Mouse (Mus musculus) embryo, embryonic 10 days (tissue): ENCODE results near the gene Mkln1.

Experiments used
- DNase-seq: peaks from one replicate; pipeline ENCODE4 v3.0.0-alpha.2; 2015; ENCODE audit warnings: low spot score

The Mkln1 gene

DNA sequence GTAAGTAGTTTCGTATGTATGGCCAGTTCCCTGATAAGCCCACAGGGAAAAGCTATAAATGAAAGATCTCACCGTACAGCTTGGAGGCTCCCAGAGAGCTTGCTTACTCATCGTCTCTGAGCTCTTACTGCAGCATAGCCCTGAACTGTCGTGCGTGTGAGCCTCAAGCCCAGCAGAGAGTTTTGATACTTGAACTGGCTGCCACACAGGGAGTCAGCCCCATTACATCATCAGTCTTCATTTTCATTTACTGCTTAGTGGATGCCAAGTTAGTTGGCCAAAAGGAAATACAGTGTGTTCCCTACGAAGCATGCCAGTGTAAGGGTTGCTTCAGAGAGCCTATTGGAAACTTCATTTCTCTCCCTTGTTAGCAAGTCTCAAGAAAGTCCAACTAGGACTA, 115.2 kb downstream of the Mkln1 start:
- DNase-seq: no peak

DNA sequence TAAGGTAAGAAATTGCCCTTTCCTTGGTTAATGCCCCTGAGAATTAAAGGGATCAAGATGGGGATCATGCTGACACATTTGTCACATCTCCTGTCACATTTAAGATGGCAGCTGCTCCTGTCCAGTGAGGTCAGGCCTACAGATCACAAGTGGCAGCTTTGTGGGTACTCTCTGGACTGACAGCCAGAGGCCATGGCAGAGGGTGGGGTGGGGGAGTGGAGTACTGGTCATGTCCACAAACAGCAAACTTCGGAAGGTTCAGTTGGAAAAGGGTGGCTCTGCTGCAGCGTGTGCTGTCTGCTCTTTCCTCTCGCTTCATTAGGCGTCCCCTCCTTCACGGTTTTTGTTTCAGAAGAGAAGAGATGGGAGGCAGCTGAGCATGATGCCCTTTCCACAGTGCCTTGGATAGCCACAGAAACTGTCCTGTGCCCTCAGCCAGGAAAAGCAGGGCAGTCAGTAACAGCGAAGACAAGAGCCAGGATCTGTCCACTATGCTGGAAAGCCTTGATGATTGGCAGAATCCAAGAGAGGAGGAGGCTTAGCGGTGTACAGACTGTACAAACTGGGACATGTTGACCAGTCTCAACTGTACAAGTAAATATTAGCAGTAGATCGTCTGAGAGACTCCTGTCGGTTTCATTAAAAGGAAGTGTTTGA, 119.3 kb downstream of the Mkln1 start:
- DNase-seq: no peak

DNA sequence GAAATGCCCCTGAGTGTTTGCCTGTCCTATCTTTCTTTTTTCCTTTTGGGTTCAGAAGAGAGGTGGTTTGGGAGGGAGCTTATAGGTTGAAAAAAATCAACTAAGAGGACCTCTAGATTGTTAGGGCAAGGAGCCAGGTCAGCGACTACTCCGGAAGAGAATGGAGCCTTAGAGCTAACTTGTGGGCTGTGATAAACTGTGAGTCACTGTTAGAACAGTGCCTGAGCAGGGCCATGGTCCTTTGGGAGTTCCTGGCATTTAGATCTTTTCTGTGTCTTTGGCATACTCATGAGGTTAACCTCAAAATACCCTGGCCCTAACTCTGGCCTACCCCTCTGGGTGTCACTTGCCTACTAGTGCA, 119.8 kb downstream of the Mkln1 start:
- DNase-seq: no peak

DNA sequence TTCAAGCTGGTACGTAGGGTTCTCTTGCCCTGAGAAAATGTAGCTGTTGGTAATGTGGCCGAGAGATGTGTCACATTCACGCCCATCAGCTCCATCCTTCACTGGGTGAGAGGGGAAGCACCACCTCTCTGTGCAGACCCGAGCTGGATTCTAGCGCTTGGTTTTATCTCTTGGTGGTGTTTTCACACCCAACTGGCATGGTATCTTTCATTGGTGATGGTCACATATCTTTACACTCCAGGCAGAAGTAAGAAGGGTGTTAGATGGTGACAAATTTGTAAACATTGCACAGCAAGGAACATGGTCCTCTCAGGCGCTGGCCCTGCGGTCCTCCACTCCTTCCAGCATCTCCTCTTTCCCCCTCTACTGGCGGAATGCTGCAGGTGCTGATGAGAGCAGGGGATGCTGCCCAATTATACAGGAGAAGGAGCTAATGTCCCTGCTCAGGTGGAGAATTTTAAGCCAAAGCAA, 120.5 kb downstream of the Mkln1 start:
- peak; percentile 56 for DNase-seq

DNA sequence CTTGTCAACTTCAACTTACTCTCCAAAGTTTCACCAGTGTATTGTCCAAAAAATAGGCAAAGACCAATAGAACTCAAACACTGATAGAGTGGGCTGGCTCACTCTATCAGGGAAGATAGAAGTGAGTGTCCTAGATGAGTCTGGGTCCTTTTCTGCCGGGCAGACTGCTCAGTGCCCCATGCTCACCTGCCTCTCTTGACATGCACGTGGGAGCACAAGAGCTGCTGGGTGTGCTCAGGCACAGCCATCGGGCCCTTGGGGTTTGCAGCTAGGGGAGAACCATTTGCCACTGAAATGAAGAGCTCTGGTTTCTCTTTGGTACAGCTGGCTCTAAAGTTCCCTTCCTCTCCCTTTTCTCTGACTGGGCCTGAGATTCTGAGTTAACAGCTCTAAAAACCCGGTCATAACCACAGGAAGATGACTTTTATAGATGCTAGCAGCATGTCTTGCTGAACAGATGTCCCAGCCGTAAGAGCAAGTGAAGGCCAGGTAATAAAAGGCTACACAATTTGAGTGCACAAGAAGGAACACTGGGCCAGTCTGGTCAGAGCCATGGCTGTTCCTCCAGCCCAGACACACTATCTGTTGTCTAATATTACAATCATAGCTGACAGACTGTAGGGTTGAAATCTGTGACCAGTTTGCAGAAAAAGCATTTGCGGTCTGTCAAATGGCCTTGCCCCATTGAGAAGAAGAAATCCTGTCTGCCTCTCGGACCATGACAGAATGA, 122.1 kb downstream of the Mkln1 start:
- DNase-seq: no peak

DNA sequence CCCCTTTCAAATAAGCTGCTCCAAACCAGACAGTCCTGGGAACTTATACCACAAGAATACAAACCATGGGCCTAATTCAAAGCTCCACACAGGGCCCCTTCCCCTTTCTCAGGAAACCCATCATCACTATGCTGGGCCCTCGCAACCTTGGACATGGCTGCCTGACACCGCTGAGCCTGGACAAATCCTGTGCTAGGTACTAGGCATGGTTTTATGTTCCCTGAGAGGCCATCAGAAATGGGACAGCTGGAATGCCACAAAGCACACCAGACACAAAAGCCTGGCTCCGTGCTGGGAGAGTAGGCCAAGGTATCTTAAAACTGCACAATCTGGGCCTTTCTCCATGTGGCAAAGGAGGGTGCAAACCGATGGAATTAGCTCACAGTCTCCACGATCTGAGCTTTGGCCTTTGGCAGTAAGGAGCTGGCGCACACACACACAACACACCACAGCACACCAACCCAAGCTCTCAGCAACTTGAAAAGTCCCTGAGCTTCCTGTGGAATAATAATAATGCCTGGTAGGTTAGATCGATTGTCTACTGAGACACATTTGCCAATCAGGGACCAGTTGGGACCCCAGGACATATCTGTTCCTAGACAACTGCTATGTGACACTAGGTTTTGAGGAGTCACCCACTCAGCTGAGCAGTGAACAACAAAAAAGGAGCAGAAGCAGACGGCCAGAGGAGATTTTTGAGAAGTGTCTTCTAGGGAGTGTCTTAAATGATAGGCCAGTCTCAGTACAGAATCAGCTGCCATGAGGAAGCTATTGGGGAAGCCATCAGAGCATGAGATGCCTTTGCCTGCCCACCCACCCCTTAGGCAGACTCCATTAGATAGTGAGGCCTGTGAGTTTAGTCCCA, 123.2 kb downstream of the Mkln1 start:
- no peak for DNase-seq

DNA sequence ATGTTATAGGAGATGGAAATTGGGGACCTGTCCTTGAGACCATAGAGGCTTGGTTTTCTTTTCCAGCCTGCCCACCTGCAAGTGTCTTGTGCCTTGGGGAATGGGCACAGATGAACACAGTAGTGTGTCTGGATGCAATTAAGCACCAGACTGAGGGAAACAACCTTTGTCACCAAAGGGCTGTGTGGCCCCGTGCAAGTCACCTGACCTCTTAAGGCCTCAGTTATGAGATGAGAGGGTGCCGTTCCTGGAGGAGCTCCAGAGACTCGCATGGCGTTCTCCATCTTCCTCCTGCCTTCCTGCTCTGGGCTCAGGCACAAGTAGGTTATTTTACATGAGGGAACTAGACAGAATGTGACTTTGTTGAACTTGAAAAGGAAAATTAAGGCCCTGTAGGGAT, 123.9 kb downstream of the Mkln1 start:
- DNase-seq: no peak

DNA sequence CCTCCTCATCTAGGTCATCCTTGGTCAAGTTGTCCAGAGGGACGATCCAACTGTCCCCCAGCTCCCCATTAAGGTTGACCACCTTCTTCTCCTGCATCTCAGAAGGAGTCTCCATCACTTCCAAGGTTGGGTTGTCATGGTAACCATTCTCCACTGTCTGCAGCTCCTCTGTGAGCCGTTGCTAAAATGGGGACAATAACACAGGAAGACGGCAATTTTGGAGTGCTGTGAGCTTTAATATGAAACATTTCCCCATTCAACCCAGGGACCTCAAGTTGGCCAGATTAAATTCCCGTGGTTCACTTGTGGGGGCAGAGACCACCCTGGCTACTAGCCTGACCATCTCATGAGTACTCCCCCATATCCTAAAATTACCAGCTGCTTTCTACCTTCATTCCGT, 124.5 kb downstream of the Mkln1 start:
- DNase-seq: no peak

DNA sequence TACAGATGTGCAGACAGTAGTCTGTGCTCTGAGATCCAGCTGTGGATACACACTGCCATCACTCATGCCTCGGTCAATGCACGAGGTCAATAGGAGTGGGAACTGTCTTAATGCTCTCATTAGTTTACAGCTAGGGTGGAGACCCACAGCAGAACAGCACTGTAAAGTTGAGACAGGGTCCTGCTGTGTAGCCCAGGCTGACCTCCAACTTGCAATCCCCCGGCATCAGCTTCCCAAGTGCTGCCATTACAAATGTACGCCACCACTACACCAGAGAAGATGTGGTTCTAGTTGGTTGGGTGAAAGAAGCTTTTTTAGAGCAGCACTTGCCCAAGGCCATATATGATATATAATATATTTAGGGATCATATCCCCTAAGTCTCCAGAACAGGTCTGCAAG, 125.1 kb downstream of the Mkln1 start:
- no peak for DNase-seq

DNA sequence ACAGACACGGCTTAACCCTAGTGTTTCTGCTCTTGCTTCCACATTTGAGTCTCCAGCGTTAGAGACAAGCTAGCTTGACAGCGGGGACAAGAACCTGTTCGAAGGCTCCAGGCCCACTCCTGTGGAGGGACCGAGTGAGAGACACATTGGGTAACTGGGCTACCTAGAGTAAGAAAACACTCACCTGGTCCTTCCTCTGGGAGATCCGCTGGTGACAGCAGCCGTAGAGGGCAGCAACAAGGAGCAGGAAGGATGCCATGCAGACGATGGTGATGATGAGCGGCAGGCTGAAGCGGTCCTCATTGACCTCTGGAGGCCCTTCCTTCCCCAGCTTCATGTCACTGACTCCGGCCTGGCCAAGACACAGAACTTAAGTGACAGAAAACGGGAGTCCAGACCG, 125.6 kb downstream of the Mkln1 start:
- no peak for DNase-seq

DNA sequence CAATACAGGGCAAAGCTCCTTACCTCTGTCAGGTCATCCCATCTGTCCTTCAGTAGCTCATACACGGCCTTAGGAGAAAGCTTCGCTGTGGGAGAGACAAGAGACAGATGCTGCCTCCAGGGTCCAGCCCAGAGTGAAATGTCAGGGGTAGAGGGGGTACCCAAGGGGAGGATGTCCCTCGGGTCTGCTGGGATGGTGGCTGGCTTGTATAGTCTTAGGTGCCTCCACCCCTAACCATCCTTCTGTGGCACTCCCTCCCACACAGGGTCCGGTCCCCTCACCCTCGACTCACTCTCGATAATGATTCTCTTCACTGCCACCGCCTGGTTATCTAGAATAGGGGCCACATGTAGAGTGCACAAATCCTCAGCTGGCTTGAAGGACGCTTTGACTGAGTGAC, 126.1 kb downstream of the Mkln1 start:
- DNase-seq: no peak

DNA sequence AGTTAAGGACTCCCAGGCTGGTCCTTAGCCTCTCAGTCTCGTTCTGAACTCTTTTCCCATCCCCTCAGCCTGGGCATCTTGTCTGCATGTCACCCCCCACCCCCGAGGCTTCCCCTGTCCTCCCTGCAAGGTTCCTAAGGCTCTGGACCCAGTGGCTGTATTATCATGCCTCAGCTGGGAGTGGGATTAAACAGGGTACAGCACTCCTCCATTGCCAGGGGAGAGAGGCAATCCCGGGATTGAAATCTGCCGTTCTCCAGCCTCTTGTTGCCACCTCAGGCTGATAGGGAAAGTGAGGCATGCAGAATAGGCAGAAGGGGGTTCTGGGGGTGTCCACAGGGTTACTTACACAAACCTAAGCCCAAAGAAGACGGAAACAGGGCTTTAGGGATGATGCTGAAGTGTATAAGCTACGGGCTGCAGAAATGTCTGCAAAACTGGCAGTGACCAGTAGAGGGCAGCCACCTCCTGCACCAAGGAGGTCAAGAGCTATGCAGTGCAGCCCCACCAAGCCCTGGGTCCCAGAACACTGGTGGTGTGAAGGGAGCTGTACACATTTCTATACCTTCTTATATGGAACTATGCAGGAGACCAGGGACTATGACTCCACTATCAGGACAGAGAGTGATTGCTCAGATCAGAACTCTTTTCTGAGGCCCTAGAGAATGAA, 126.8 kb downstream of the Mkln1 start:
- peak; percentile 85 for DNase-seq

DNA sequence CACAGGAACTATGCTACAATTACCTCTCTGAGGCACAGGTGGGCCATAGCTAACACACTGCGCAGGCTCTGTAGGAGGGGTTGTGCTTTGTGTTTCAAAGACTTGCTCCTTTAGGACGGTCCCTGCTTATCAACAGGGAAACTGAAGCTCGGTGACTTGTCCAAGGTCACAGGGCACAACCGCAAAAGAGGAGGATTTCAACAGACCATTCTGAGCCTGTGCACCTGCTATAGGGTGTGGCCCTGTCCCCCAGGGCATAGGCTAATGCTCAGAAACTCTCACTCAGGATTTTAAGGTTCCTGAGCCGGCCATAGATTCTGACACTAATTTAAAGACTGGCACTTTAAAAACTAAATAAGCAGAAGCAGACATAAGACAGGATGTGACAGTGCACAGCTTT, 128.4 kb downstream of the Mkln1 start:
- no peak for DNase-seq

DNA sequence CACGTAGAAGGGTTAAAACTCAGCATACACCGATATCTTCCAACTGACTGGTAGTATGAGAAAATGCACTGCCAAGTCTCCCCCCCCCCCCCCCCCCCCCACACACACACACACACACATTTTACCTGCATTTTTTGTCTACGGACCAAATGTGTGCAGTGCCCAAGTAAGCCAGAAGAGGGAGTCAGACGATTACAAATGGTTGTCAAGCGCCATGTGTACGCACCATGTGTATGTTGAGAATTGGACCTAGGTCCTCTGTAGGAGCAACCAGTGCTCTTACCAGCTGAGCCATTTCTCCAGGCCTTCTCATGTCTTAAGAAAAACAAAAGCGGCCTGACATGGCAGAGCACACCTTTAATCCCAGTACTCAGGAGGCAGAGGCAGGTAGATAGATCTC, 129.4 kb downstream of the Mkln1 start:
- peak; percentile 77 for DNase-seq

DNA sequence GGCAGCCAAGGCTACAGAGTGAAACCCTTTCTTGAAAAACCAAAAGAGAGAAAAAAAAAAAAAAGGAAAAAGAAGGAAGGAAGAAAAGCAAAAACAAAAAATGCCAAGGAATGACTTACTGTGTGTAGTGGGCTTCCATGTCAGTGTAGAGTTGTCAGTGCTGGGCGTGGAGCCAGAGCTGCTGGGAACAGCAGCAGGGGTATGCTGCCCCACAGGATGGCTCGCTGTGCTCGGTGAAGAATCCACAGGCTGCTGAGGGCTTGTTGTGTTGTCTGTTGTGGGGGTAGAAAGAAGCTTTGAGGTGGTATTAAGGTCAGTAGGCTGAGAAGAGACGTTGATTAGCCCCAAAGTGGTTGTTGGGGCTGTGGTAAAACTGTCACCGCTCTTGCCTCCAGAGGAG, 129.8 kb downstream of the Mkln1 start:
- no peak for DNase-seq

DNA sequence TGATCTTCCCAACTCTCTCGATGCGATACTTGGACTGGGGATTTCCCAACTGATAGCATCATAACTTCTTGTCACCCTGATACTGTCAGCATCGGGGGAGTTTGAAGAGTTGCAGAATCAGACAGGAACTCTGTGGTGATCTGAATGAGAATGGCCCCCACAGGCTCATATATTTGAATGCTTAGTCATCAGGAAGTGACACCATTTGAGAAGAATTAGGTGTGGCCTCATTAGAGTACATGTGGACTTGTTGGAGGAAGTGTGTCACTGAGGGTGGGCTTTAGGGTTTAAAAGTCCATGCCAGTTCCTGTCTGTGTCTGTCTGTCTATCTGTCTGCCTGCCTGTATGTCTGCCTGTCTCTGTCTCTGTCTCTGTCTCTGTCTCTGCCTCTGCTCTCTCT, 133.3 kb downstream of the Mkln1 start:
- no peak for DNase-seq

DNA sequence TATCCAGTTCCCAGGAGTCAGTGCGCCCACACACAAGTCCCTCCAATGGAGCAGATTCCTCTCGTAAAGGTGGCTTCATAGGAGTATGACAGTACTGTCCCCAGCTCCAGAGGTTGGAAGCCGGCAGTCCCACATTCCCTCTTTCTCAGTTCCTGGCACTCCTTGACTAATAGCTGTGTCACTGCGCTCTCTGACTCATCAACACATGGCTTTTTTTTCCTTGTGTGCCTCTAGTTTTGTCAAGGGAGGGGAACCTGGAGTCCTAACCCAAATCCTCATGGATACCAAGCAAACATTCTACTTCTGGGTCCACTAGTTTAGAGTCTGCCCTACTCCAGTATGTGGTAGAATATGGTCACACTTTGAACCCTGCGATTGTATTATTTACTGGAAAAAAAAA, 136.2 kb downstream of the Mkln1 start:
- no peak for DNase-seq

DNA sequence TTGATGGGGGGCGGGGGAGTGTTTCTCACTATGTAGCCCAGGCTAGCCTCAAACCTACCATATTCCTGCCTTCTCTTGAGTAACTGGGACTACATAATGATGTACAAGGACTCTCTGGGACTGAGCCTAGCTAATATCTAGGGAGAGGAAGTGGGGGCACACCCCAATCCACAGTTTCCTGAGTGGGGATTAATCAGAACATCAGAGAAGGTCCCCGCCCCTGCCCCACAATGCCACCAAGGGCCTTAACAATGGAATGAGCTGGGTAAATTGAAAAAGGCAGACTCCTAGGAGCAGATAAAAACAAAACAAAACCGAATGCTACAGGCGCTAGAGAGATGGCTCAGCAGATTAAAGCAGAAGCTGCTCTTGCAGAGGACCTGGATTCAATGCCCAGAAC, 138.7 kb downstream of the Mkln1 start:
- no peak for DNase-seq

DNA sequence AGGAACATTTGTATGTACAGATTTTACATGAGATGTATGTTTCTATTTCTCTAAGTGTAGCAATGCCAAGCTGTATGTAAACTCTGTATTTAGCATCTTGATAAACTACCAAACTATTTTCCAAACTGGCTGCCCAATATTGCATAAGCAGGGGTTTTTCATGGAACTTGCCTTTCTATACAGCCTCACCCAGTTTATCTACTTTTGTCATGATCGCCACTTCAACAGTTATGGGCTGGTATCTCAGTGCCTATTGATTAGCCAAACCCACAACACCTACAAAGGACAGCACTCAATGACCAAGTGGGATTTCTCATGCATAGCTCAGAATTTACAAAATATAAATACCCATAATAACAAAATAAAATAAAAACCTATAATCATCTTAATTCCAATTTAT, 139.6 kb downstream of the Mkln1 start:
- DNase-seq: no peak

DNA sequence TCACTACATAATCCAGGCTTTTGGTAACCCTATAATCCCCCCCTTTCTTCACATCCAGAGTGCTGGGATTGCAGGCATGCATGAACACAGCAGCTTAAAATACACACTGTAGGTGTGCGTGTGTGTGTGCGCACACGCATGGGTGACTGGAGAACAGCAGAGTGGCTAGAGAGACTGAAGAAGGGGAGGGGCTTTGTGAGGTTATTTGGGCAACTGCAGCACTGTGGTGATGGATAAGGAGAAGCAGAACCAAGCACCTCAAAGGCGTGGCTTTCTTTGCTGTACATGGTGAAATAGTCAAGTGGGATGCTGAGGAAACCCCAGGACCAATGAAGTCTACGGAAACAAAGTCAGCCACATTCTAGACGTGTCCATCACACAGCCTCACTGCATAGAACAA, 141.5 kb downstream of the Mkln1 start:
- no peak for DNase-seq

DNA sequence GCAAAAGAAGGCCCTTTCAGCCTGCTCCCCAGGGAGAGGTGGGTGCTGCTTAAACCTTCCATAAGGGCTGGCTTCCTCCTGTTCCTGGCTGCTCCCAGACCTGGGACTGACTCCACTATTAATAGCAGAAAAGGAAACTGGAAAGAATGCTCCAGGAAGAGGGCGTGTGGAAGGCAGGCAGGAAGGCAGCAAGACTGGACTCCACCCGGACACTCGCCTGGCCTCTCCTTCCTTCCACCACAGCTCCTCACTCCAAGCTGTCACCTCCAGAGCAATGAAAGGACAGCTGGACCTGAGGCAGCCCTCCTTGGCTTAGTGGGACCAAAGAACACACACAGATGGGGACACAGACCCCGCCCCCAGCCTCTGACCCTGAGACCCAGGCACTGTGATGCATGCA, 145.8 kb downstream of the Mkln1 start:
- DNase-seq: peak; percentile 18

DNA sequence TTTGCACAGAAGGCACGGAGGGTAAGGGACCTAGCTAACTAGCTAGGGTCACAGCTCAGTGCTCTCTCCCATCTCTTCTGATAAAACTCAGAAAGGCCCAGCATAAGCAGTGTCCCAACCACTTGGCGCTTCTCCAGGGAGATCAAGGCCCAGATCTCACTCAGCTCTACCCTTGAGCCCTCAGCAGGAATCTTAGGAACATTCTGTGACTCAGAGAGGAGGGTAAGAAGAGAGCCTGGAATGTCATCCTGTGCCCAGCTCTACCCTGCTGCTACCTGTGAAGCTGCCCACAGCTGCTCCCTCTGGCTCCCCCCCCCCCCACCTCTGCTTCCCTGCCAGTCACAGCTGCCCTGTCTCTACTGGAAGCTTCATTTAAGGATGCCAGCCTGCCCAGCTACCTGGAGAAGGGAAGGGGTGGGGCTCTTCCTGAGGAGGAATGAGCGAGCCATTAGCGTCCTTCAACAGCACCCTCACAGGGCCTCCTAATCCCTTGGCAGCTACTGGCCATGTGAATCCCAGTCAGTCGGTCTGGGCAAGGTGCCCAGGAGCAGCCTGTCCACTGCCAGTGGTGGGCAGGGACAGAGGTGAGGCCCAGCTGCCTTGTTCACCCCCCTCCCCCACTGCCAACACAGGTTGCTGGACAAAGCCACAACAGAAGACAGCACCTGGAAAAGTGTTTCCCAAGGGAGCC, 151.0 kb downstream of the Mkln1 start:
- DNase-seq: no peak
